Mouse (Mus musculus): ENCODE results near the gene Ttc8. TPM values are rescaled to one million over a fixed set of nuclear protein-coding genes. Genes with fewer than 3 reads are reported as not detected.

The Ttc8 gene
- polyA plus RNA-seq, 1 experiment from 2014 or later = 36.0 TPM

Other genes starting within 250 kb of the Ttc8 start
- gene Ptpn21, start 183.2 kb upstream of the Ttc8 start, polyA plus RNA-seq (2015; fragmentation: Nextera tagmentation; extraction: Ambion mirVana) = 4.3 and 4.7 TPM in 2 replicates
- gene Zc3h14, start 173.6 kb upstream of the Ttc8 start, polyA plus RNA-seq (2015; fragmentation: Nextera tagmentation; extraction: Ambion mirVana) = 112 and 118 TPM in 2 replicates
- gene Eml5, start 19.1 kb upstream of the Ttc8 start, polyA plus RNA-seq (2015; fragmentation: Nextera tagmentation; extraction: Ambion mirVana) = 17.6 and 21.1 TPM in 2 replicates